Mouse (Mus musculus) heart, adult 2 months (tissue): ENCODE measurements around the gene Tdpoz5. TPM values are rescaled to one million over a fixed set of nuclear protein-coding genes. Genes with fewer than 3 reads are reported as not detected.
"Not testable (repeated sequence)": the region's sequence is repeated elsewhere in the genome, so short reads cannot be mapped to it uniquely, and the experiment has no call there.

Experiments
- DNase-seq, 2 experiments: peaks; one replicate each; pipeline ENCODE4 v3.0.0; 2021
- H3K27ac ChIP-seq: fragments of 200-600 bp; 2 replicates; pipeline ENCODE4 v1.8.1; 2022
- H3K27me3 ChIP-seq: fragments of 200-500 bp; 2 replicates; pipeline ENCODE4 v1.6.1; 2012; ENCODE audit warnings: mild to moderate bottlenecking, low read length, inconsistent platforms, mixed read lengths; ENCODE audit not compliant: control insufficient read depth, insufficient read depth
- H3K36me3 ChIP-seq: fragments of 200-500 bp; 2 replicates; pipeline ENCODE4 v1.6.1; 2012; ENCODE audit warnings: low read length, inconsistent platforms; ENCODE audit not compliant: control insufficient read depth, insufficient read depth
- H3K4me1 ChIP-seq: fragments of 200-500 bp; 2 replicates; pipeline ENCODE4 v1.6.1; 2011; ENCODE audit warnings: low read length; ENCODE audit not compliant: control insufficient read depth, insufficient read depth
- H3K4me3 ChIP-seq: fragments of 200-600 bp; 2 replicates; pipeline ENCODE4 v1.8.1; 2022
- H3K79me2 ChIP-seq: fragments of 200-500 bp; replicated peaks from 2 replicates; pipeline ENCODE4 v1.6.1; 2012; ENCODE audit warnings: mild to moderate bottlenecking, inconsistent platforms, low read length, moderate library complexity, mixed read lengths; ENCODE audit not compliant: control insufficient read depth, insufficient read depth
- H3K9ac ChIP-seq: fragments of 200-500 bp; 2 replicates; pipeline ENCODE4 v1.6.1; 2012; ENCODE audit warnings: low read depth, mild to moderate bottlenecking, control low read depth, inconsistent platforms, low read length, mixed read lengths
- WGBS: fragments of 180-500 bp; shearing (Covaris S2); methylation state at CpG from one replicate; pipeline ENCODE4 v1.1.7; 2018; 5-methylcytosine and 5-hydroxymethylcytosine counted together
- intact Hi-C: fragments of 180-260 bp; cut with DNase I; formaldehyde crosslinking; loops from one replicate; pipeline ENCODE4 v1.15.1; 2025
- long read RNA-seq: library from polyadenylated mRNA; stranded (forward); transcript quantifications from one replicate; pipeline ENCODE4 v2.0.0, GENCODE M21; 2021
- polyA plus RNA-seq: library from polyadenylated mRNA; depleted of rRNA; stranded (reverse); fragments of >200 nt; gene quantifications from 2 replicates; pipeline ENCODE4 v1.2.3, GENCODE M21; 2012; rRNA removed
- total RNA-seq, 2 experiments: library from RNA; stranded (reverse); gene quantifications; 2 replicates each; pipeline ENCODE4 v1.2.3; 2021

The Tdpoz5 gene
- total RNA-seq = not detected
- polyA plus RNA-seq = not detected in 2 replicates
- long read RNA-seq = 0 reads

DNA sequence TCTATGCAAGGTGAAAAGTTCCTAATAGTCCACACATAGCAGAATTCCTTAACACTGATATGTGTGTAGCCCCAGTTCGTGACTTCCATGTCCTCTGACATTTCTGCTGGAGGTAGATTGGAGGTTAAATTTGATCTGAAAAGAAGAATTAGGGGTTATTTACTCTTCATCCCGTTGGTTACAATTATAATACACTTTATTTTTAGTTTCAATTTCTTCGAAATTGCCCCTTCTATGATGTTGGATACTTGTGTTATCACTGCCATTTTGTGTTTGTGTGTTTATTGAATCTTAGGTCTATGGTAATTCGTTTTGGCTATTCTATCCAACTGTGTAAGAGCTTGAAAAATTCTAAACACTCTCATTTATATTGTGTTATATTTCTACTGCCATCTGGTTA, at the start of gene Tdpoz5:
Tdpoz5 (minus strand) TSS at position 101 of the 400 bp plus-strand sequence.
- H3K4me3 ChIP-seq, H3K9ac ChIP-seq, DNase-seq, H3K79me2 ChIP-seq, H3K27ac ChIP-seq, intact Hi-C loops, H3K4me1 ChIP-seq, H3K36me3 ChIP-seq, H3K27me3 ChIP-seq: not testable (repeated sequence)
- WGBS = 68% methylated on average over 3 of the region's 4 CpGs

DNA sequence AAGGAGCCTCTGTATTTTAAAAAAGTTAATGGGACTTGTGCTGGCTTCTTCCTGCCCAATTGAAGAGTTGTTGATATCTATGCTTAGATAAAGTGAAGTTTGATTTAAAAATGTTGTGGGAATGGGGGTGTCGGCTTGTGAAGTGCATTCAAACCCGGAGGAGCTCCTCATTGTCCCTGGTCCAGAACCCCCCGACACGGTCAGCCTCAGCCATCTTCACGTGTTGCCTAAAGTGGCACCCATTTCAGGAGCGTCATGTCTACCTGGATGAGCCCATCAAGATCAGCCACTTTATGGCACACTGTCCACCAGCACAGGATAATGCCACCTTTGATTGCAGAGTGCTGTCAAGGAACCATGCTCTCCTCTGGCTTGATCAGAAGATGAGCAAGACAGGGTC, 7.8 kb upstream of the Tdpoz5 start:
- DNase-seq, H3K9ac ChIP-seq, intact Hi-C loops, H3K36me3 ChIP-seq, H3K4me3 ChIP-seq, H3K27me3 ChIP-seq, H3K27ac ChIP-seq, H3K4me1 ChIP-seq, H3K79me2 ChIP-seq: not testable (repeated sequence)
- WGBS = 89% methylated on average over 6 of the region's 6 CpGs

DNA sequence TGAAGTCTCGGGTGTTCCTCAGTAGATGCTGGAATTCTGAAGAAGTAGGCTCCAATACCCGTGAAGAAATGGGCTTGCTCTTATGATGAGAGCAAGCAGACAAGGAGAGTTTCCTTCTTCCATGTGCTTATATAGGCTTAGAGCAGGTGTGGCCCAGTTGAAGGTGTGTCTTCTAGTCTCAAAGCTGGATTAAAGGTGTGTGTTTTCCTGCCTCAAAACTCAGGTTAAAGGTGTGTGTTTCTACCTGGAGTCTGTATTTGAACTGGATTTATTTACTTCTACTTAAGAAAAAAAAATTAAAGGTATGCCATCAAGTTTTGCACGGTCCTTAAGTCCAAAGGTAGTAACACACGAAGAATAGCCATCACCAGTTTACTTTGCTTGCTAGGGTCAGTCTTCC, 17.7 kb downstream of the Tdpoz5 start, which contains the start of gene Gm9117:
Gm9117 (minus strand) TSS at position 101 of the 400 bp plus-strand sequence.
- H3K27ac ChIP-seq, H3K9ac ChIP-seq, H3K79me2 ChIP-seq, H3K27me3 ChIP-seq, H3K36me3 ChIP-seq, DNase-seq, intact Hi-C loops, H3K4me3 ChIP-seq, H3K4me1 ChIP-seq: not testable (repeated sequence)
- 64% methylated on average over 4 of the region's 4 CpGs for WGBS

DNA sequence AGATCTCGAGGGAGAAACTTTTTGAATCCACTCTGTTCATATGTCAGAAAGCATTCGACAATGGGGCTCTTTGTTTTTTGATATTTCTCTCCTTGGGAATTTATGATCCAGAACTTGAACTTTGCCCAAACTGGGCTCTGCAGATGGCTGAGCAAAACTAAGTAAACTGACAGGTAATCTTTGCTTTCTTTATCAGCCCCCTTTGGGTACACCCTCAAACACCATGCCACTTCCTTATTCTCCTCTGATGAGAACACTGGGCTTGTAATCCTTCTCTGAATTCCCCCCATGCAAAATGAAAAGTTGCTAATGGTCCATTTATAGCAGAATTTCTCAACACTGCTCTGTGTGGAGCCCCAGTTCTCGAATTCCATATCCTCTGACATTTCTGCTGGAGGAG, 22.7 kb downstream of the Tdpoz5 start:
- H3K9ac ChIP-seq, H3K27me3 ChIP-seq, intact Hi-C loops, H3K4me3 ChIP-seq, H3K27ac ChIP-seq, H3K36me3 ChIP-seq, H3K79me2 ChIP-seq, H3K4me1 ChIP-seq, DNase-seq: not testable (repeated sequence)
- 33% methylated on average over 1 of the region's 3 CpGs for WGBS

Other genes starting within 250 kb of the Tdpoz5 start
- not detected for gene Gm5773, start 188.3 kb downstream of the Tdpoz5 start, total RNA-seq
- not detected in 2 replicates for gene Gm5773, start 188.3 kb downstream of the Tdpoz5 start, polyA plus RNA-seq
- not detected for gene Tdpoz4, start 164.9 kb downstream of the Tdpoz5 start, total RNA-seq
- not detected in 2 replicates for gene Tdpoz4, start 164.9 kb downstream of the Tdpoz5 start, polyA plus RNA-seq
- gene Tdpoz3, start 135.3 kb downstream of the Tdpoz5 start, total RNA-seq = not detected
- gene Tdpoz3, start 135.3 kb downstream of the Tdpoz5 start, polyA plus RNA-seq = not detected in 2 replicates
- not detected for gene Gm9117, start 17.8 kb downstream of the Tdpoz5 start, total RNA-seq
- not detected in 2 replicates for gene Gm9117, start 17.8 kb downstream of the Tdpoz5 start, polyA plus RNA-seq
- gene Gm9125, start 93.6 kb upstream of the Tdpoz5 start, total RNA-seq = not detected
- not detected in 2 replicates for gene Gm9125, start 93.6 kb upstream of the Tdpoz5 start, polyA plus RNA-seq
- not detected for gene Gm10697, start 111.3 kb upstream of the Tdpoz5 start, total RNA-seq
- not detected in 2 replicates for gene Gm10697, start 111.3 kb upstream of the Tdpoz5 start, polyA plus RNA-seq
- gene Gm10696, start 216.9 kb upstream of the Tdpoz5 start, total RNA-seq = not detected
- gene Gm10696, start 216.9 kb upstream of the Tdpoz5 start, polyA plus RNA-seq = not detected in 2 replicates
- gene Gm5286, start 235.4 kb upstream of the Tdpoz5 start, total RNA-seq = not detected
- gene Gm5286, start 235.4 kb upstream of the Tdpoz5 start, polyA plus RNA-seq = not detected in 2 replicates